ENCODE assay signal across 8 mouse cellular contexts in the genomic region with DNA sequence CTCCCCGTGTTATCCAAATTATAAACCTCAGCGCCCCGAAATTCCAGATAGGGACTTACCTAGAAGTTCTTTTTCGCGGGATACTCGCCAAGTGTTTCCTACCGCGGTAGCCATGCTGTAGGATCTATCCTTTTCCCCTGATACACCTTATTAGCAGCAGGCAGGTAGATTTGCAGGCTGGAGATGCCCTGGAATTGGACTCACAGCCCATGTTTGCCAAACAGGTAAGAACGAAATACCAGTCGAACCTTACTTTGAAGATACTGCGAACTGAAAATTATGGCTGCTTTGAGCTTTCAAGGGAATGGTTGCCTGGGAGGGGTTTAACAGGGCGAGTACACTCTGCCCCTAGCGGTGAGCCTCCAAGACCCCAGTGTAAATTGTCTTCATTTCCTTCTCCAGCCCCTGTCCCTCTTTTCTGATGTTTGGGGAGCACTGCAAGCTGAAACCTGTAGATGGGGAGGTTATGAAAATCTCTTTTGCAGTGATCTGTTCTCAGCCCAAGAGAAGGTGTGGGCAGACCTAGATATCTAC.
DNase-seq lines count a peak whose midpoint lies in the region; ATAC-seq and TF ChIP-seq lines count a peak whose summit lies in the region.

No protein-coding gene starts in this region.

- peak; percentile 51 for DNase-seq in lung, embryonic 14.5 days
- DNase-seq in lung, adult 18-20 months = no peak
- peak; percentile 55 for DNase-seq in kidney, postnatal 0 days (ENCODE audit: low spot score)
- peak; percentile 14 for DNase-seq in neural tube, embryonic 10.5 days (ENCODE audit: extremely low spot score, low spot score)
- DNase-seq in spleen, postnatal 14 days (ENCODE audit: low spot score in 2 of 2) = no peak
- no peak for DNase-seq in gastrocnemius, postnatal 10 days
- DNase-seq in gastrocnemius, adult 8-10 months (ENCODE audit: low spot score in 2 of 2) = no peak

- no peak for ATAC-seq in lung, embryonic 14.5 days (ENCODE audit: insufficient read depth)
- no peak for ATAC-seq in kidney, postnatal 0 days (replicated peaks; ENCODE audit: low FRiP score, low read depth)

- TF ChIP-seq CTCF in lung, embryonic 14.5 days (IDR thresholded peaks at IDR 0.05; ENCODE audit: low read depth) = peak; percentile 53
- TF ChIP-seq CTCF in embryonic fibroblast, embryonic 13.5 days (IDR thresholded peaks at IDR 0.05; ENCODE audit: borderline replicate concordance, insufficient read depth, low read length) = no peak
- peak; percentile 56 for TF ChIP-seq CTCF in kidney, postnatal 0 days (IDR thresholded peaks at IDR 0.05; ENCODE audit: low read depth)

- H3K4me3 ChIP-seq in lung, embryonic 14.5 days (ENCODE audit: low read depth, low read length) = peak overlapping the region; percentile 30
- peak overlapping the region; percentile 15; the same call in 1 of the 2 replicates for H3K4me3 ChIP-seq in embryonic fibroblast, embryonic 13.5 days (ENCODE audit: insufficient read depth, low read length)
- peak overlapping the region; percentile 31 for H3K4me3 ChIP-seq in kidney, postnatal 0 days (replicated peaks; ENCODE audit: low read depth, low read length)

- no peak overlapping the region for H3K27ac ChIP-seq in lung, embryonic 14.5 days (ENCODE audit: low read depth)
- no peak overlapping the region for H3K27ac ChIP-seq in embryonic fibroblast, embryonic 13.5 days (ENCODE audit: insufficient read depth, low read length)
- H3K27ac ChIP-seq in kidney, postnatal 0 days = no peak overlapping the region

- no peaks in the 10 kb centered on the region for H3K4me1 ChIP-seq in lung, embryonic 14.5 days (ENCODE audit: insufficient read depth)
- no peaks in the 10 kb centered on the region for H3K4me1 ChIP-seq in embryonic fibroblast, embryonic 13.5 days (ENCODE audit: control insufficient read depth, insufficient read depth, low read length)
- H3K4me1 ChIP-seq in kidney, postnatal 0 days (replicated peaks; ENCODE audit: insufficient read depth, low read length) = no peaks in the 10 kb centered on the region

- TF ChIP-seq POLR2A in embryonic fibroblast, embryonic 13.5 days (IDR thresholded peaks at IDR 0.05; ENCODE audit: low read depth, low read length) = no peak

- H3K9me3 ChIP-seq in lung, embryonic 14.5 days (ENCODE audit: low read depth, low read length) = no peaks in the 10 kb centered on the region
- no peaks in the 10 kb centered on the region for H3K9me3 ChIP-seq in kidney, postnatal 0 days (replicated peaks; ENCODE audit: low read length)

- H3K27me3 ChIP-seq in lung, embryonic 14.5 days (ENCODE audit: insufficient read depth, low read length) = no peaks in the 10 kb centered on the region
- H3K27me3 ChIP-seq in kidney, postnatal 0 days (ENCODE audit: insufficient read depth, low read length) = no peaks in the 10 kb centered on the region

- 24% methylated on average over 13 of the region's 13 CpGs for WGBS in lung, embryonic 14.5 days
- 30% methylated on average over 13 of the region's 13 CpGs for WGBS in kidney, postnatal 0 days

- H3K4me2 ChIP-seq in lung, embryonic 14.5 days = peak overlapping the region; percentile 43
- peak overlapping the region; percentile 46 for H3K4me2 ChIP-seq in kidney, postnatal 0 days (ENCODE audit: low read length)

- H3K9ac ChIP-seq in lung, embryonic 14.5 days = no peak overlapping the region
- H3K9ac ChIP-seq in kidney, postnatal 0 days (ENCODE audit: low read depth, low read length) = no peak overlapping the region

- no peaks in the 10 kb centered on the region for H3K36me3 ChIP-seq in lung, embryonic 14.5 days (ENCODE audit: insufficient read depth)
- no peaks in the 10 kb centered on the region for H3K36me3 ChIP-seq in kidney, postnatal 0 days (ENCODE audit: insufficient read depth, low read length)

Comparison
In these comparisons a context has a peak if more than half of its experiments do, and no peak if none do; other contexts are left out.
1. DNase-seq: peak in lung, embryonic 14.5 days (single experiment), kidney, postnatal 0 days (single experiment) and neural tube, embryonic 10.5 days (single experiment); none in lung, adult 18-20 months (0 of 2), spleen, postnatal 14 days (0 of 2), gastrocnemius, postnatal 10 days (single experiment) and gastrocnemius, adult 8-10 months (0 of 2).
2. Peak in every context shown above with its lines, with median percentiles within 50 percentile points of each other: H3K4me3 ChIP-seq.